Mouse (Mus musculus) left cerebral cortex, adult 9 months (tissue): ENCODE measurements at regions not wholly inside any gene's neighbourhood (a gene's known extent, or its start where the extent isn't known, plus 50 kb on each side); places are given as distances from the start of the nearest gene placed in this dataset.

Experiments used
- DNase-seq, 2 experiments: peaks; one replicate each; pipeline ENCODE4 v3.0.0; 2022; ENCODE audit warnings: low spot score in 2 of 2

DNA sequence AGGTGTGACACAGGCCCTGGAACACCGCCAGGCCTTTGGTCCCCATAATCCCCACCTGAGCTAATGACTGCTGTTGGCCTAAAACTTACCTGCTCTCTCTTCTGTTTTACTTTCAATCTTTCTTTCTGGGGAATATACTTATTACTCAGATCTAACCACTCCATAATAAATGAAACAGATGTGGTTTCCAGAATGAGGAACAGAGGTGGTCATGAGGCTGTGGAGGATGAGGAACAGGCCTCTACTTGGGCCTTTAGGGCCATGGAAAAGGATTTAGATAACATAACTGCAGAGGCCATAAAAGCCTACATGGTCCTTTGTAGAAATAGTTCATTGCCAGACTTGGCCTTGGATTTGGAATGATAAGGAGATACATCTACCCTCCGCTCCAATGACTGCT is 74.1 kb downstream of the B3gnt5 start:
- DNase-seq, result no peak

DNA sequence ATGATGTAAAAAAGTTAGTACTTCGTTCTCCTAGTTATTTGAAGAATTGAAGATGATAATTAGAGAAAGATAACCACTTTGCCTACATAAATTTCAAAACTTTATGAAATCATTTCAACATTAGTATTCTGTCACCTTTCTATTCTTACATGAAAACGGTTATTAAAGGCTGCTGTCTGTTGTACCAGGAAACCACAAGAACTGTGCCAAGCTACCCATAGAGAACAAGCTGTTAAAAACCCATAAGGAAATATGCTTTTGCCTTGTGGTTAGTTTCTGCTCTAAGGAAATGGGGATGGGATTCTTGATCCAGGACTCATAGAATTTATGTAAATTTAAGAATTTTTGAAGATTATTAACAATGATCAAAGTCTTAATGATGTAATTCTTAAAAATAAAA is 74.7 kb downstream of the B3gnt5 start:
- no peak for DNase-seq

DNA sequence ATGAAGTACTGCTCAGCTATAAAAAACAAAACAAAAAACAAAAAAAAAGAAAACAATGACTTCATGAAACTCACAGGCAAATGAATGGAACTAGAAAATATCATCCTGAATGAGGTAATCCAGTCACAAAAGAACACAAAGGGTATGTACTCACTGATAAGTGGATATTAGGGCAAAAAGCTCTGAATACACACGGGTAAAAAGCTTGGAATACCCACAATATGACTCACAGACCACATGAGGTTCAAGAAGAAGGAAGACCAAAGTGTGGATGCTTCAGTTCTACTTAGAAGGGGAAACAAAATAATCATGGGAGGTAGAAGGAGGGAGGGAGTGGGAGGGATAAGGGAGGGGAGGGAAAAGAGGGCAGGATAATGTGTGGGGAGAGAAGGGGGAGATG is 79.8 kb downstream of the B3gnt5 start:
- no peak for DNase-seq

DNA sequence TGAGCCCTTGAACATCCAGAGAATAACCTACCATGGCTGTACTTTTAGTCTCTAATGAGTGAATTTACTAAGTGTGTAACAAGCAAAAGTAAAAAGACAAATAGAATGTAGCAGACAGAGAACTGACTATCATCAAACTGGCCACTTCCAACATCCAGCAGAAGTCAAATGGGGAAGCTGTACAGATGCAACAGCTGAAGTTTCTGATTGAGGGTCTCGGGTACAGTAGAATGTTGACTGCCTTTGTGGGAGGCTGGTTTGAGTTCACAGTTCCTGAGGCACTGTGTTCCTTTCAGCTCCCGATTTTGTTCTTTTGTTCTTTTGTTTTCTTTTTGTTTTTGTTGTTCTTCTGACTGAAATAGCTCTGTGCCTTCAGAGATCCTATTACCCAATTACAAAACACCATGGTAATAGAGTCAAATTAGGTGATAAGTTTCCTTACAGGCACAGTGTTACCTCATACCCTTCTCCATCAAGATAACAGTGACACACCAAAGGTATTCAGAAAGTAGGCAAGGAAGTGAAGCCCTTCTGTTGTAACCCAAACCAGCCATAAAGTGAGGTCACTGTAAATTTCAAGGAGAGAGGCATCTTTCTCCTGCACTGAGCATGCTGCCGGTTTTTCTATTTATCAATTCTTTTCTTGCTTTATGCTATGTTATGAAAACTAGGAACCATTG is 82.5 kb downstream of the B3gnt5 start:
- no peak for DNase-seq

DNA sequence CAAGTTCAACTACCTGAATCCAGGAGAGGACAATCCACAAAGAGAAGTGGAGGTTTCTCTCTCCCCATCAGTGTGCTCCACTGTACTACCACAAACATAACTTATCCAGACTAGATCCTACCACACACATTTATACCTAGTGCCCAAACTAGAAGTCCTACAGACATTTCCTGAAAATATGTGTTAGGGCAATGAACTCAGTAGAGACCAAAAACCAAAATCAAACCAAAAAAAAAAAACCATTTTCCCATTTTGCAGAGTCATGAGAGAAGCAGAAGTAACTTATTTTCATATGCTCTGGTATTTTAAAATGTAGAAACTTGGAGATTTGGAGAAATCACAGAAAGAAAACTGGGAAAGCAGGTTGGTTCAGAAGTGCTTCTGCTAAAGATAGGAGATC is 83.7 kb downstream of the B3gnt5 start:
- DNase-seq, result no peak

DNA sequence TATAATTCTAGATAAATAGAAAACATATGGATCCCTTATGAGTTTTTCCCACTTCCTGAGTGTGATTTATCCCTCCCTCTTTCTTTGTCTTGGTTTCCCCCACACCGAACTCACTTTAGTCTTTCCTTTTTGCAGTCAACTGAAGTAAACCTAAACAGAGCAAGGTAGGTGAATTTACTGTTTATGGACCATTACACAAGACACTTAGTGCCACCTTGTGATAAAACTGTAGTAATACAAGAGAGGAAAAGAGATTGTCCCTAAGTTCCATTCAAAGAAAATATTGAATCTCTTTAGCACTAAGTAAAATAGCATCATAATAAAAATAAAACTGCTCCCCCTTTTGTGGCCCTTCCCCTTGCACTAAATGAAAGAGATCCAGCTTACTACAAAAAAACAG is 88.4 kb downstream of the B3gnt5 start:
- no peak for DNase-seq

DNA sequence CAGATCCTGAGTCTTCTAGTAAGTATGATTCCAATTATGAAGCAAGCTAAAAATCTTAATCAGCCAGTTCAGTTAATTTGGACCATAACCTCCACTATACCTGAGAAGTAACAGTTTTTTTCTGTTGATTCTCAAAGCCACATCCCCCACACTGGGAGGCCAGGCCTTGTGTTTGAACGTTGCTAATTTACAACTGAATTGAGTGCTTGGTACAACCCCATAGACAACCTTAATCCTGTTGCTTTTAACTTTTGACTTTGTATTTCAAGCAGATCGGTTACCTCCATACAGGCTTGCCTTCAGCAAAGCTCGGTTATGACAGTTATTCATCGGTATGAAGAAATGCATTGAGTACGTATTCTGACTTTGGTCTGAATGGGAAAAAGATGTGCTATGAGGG is 105.3 kb downstream of the B3gnt5 start:
- DNase-seq, result no peak

DNA sequence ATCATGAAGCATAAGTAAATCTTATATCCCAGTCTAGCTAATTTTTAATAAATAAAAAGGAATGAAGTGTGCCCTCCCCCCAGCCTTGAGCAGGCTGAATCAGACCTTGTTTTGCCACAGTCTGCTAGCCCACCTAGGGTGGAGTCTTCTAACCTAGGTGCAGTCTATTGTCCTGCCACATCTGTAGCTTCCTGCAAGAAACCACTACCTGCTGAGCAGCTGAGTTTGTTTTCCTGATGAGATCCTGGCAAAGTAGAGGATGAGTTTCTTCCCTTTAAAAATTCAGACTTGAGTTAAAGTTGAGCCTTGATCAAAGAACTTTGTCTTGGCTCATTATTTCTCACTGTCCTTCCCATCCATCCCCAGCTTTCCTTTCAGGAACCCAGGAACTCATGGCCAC is 105.9 kb downstream of the B3gnt5 start:
- no peak for DNase-seq

DNA sequence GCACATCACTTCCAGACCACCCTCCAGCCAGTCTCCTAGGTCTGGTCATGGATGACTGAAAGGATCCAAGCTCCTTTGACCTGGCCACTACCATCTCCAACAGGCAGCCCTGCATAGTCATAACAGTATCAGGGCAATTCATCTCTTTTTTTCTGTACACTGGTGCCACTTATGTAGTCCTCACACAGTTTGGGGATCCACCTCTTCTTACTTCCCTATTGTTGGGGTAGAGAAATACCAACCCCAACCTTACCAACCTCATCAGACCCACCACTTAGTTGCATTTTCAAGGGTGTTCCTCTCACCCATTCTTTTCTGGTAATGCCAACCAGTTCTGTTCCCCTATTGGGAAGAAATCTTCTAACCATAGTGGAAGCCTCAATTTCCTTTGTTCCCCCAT is 109.4 kb downstream of the B3gnt5 start:
- no peak for DNase-seq

DNA sequence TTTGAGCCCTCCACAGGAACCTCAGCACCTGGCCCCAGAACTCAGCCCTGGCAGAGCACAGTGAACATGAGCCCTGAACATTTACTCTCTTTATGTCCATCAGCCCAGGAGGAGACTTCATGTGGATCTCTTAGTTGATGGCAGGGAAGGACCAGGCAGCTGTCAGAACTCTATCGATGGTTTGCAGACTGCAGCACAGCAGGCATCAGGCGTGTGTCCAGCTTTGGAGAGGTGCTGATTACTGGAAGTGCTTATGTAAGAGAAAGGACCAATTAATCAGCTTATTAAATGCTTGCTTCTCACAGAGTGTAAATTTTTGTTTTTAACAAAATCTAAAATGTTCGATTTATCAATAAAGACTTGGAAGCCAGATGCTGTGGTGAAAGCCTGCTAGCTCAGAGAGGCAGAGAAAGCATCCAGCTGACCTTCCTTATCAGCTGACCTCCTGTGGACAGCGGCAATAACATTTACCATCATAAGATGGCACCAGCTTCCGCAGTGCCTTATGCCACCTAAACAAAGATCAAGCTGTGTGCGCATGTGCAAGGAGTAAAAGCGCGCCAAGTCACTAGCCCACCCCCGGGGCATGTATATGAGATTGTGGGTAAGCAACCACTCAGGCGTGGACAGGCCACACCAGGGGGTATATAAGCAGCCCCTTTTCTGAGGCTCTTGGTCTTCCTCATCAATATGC is 105.8 kb downstream of the Klhl6 start:
- DNase-seq, result no peak

DNA sequence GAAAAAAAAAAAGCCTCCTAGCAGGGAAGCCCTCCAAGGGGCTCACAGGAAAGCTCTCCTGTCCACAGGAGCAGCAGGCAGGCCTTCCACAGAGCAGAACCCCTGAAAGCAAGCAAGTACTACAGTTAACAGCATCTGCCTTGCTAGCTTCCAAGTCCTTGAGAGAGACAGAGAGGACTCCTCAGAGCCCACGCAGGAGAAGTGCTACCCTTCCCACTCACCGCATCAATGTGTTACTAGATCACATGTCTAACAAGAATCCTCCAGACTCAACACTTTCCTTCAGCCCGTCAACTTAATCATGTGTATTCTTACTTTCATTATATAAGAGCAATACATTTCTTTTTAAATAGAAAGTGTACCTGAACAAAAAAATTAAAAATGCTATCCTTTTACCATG is 99.9 kb downstream of the Klhl6 start:
- peak in 1 of 2 experiments; percentile 34 for DNase-seq

DNA sequence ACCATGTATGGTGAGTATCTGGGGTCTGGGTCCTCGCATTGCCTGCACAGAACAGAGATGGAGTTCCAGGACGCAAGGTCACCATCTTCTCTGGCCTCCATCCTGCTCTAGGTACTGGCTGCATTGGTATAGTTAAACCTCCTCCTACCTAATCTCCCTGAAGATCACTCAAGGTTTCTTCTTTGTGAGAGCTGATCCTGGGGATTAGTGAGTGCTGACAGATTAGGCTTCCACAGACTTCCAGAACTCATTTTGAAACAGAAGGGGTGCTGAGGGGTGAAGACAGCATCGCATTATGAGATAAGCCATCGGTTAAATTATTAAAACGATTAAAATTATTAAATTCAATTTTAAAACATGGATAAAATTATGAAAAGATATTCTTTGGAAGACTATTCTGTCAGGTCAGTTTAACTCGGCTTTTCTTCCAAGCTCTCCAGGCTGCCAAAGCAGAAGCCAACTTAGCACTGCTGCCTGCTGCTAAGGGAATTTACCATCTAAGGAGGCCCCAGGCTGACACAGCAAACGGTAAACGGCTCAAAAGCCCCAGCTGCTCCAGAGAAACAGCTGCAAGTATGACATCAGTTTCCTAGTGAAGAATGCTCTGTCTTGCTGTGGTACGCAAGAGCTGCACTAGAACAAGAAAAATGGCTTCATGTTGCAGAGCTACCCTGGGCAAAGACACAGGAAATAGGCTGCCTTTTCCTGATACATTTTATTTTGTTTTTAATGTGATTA is 98.9 kb downstream of the Klhl6 start:
- peak in 1 of 2 experiments; percentile 22 for DNase-seq

DNA sequence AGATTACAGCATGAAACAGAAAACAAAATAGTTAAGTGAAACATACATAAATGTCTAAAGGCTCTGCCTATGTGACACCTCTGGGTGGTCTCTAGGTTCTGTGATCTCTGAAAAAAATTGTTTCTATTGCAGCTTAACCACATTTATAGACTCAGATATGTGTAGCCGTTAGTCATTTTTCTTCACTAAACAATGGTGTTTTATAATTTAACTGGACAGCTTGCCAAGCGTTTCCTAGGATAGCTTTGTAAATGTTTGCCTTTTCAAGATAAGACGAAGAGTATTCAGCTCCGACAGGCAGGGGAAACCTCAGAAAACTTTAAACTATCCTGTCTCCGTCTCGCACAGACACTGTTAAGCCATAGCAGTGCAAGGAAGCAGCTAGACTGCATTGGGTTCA is 98.3 kb downstream of the Klhl6 start:
- no peak for DNase-seq

DNA sequence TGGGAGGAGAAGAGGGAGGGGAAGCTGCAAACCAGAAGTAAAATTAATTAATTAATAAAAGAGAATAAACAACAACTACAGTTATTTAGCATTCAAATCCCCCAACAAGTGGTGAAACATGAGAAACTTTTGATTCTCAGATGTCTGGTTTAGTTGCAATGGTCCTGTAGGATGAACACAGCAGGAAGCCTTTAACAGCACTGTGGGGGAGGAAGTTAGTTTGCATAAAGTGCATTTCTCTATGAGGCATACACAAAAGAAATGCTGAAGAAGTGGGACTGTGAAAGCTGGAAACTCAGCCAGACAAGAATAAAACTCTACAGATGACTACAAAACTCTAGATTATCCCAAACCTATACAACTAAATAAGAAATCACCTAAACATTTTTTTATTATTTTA is 96.2 kb downstream of the Klhl6 start:
- no peak for DNase-seq

DNA sequence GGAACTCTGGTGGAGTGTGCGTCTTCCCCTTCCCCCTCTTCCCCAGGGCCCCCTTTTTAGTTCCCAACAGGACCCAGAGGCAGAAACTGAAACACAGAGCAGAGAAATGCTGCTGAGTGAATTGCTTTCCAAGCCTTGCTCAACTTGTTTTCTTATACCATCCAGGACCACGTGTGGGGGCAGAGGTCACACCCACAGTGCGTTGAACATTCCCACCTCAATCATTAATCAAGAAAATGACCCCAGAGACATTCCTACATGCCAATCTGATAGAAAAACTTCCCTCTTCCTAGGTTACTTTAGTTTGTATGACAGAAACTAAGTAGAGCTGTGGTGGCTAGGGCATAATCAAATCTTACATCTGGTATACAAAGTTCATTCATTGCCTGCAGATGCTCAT is 93.3 kb downstream of the Klhl6 start:
- no peak for DNase-seq

DNA sequence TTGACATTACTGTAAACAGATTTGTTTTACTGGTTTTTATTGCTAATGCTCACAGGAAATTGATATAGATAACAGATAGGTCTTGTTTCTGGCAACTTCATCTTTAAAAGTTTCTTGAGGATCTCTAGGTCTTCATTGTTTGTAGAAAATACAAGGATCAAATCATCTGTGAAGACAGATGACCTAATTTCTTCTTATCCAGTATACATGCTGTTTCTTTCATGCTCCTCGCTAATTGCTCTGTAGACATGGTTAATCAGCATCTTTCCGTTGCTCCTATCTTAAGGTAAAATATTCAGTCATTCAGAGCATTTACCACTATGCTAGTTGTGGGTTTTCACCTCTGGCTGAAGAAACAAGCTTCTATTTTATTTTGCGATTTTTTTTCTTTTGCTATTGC is 91.4 kb downstream of the Klhl6 start:
- DNase-seq, result no peak

DNA sequence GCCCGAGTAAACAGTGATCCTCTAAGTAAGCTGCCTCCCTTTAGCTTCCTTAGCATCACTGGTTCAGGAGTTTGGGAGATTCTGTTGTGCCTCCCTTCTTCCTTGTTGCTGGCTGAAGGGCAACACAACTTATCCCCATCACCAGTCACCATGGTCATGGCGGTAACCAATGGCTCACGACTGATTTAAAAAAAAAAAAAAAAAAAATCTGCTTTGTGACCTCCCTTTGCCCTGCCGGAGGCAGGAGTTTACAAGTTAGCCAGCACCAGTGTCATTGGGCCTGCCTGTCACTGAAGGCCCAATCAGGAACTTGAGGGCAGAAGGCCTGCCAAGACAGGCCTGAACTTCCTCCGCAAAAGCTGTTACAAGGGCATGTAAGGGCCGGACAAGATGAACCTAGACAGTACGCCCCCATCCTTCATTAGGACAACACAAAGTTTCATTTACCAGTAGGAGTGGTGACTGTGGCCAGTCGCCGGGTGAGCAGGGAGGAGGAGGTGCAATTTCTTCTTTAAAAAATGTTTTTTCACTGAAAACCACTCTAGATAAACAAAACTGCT is 88.3 kb downstream of the Klhl6 start:
- DNase-seq, result no peak
